Mouse (Mus musculus) testis, postnatal 10 days (tissue): ENCODE measurements around the gene Tenm4.

ENCODE experiments used
- DNase-seq: peaks from one replicate; pipeline ENCODE4 v3.0.0; 2021; ENCODE audit warnings: low spot score

Tenm4 gene

DNA sequence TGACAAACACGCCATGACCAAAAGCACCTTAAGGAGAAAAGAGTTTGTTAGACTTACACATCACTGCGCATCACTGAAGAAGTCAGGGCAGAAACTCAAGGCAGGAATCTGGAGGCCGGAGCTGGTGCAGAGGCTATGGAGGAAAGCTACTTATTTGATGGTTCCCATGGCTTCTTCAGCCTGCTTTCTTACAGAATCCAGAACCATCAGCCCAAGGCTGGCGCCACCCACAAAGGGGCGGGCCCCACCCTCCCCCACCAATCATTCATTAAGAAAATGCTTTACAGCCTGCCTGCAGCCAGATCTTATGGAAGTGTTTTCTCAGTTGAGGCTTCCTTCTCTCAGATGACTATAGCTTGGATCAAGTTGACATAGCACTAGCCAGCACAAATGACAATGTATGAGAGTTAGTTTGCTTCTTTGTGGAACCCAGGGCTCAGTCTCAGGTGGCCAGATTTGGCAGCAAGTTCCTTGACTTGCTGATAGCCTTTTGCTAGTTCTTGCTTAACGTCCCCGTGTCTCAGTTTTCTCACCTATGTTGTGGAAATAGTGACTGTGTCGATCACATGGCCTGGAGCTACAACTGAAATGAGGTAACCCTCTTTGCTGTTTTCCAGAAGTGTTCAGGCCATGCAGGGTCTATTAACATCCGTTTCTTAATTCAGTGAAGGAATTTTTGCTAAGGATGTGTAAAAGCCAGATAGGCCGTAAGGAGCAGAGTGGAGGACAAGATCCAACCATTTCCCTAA, 32.9 kb downstream of the Tenm4 start:
- DNase-seq, result no peak

DNA sequence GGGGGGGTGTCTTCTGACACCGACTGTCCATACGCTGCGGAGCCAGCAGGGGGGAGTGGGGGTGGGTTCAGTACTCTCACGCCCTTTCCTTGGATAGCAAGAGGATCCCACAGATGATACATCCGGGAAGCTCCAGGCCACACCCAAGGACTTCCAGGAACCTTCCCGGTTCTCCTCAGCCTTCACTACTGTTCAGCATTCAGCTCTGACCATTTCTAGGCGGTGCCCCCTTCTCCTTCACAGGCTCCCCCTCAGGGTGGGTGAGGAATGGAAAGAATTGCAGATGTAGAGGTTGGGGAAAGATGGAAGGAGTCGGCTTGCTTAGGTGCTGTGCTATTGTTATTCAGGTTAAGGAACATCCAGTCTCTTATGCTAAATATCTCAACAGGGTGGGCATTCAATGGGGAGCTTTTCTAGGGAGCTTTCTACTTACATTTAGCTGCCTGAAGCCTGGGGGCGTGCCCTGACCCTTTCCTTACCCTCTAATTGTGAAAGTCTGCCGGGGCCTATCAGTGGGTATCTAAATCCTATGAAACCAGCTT, 33.8 kb downstream of the Tenm4 start:
- no peak for DNase-seq

DNA sequence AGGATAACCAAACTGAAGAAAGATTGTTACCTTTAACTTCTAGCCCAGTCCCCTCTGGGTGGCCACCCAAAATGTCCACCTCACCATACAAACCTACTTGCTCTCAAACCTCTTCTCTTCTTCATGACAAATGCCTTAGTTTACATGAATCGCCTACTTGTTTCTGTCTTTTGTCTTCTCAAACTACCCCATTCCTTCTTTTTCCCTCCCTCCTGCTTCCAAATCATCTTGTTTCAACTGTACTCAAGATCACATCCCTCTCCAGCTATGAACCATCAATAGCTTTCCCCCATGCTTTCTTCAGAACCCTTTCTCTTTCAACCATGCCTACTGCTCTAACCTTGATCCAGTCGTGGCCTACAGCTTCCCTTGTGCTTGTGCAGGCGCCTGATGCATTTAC, 36.0 kb downstream of the Tenm4 start:
- peak; percentile 4 for DNase-seq

DNA sequence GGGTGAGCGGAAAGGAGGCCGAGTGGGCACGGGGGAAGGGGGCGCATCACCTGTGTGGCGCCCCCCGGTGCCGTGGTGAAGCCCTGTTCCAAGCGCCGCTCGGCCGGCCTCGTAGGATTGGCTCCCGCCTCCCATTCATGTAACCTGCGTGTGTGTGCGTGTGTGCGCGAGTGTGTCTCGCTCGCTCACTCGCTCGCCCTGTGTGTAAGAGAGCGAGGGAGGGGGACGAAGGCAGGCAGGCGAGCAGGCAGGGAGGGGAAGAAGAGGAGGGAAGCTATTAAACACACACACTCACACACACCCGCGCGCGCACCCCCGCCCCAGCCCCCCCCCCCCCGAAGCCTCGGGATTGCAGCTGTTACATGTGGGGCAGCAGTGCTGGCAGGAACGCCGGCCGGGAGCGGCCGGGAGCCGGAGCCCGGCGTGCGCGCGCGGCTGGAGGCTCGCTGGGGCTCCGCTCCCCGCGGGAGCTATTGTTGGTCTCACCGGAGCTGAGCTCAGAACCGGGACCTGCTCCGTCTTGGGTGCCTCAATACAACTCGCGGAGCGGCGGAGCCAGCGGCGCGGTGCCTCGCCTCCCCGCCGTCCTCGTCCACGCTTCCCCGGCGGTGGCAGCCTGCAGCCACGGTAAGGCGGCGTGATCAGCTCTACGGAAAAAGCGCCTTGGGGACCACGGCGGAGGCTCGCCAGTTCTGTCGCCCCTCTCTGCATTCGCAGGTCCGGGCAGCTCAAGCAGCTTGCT, 38.9 kb downstream of the Tenm4 start:
- DNase-seq, result peak; percentile 52

GRCm38 (mm10) chr7:96210525-96211369, 39.7 kb downstream of the Tenm4 start:
- peak; percentile 66 for DNase-seq

DNA sequence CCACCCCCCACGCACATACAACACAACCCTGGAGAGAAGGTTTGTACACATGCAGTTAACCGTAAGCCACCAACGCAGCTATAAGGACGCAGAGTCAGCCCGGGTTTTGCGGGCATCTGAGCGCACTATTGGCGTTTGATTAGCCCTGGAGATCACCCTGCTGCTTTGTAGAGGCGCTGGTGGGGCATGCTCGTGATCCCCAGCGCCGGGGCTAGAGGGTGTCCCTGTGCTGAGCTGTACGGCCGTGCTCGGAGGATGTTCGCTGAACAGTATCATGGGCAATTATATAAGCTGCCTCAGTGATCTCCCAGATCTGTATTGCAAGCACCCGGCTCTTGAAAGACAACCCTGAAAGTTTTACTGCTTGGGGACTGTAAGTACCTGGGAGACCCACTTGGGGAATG, 40.6 kb downstream of the Tenm4 start:
- DNase-seq, result peak; percentile 41

GRCm38 (mm10) chr7:96212224-96212591, 41.2 kb downstream of the Tenm4 start:
- DNase-seq, result no peak

GRCm38 (mm10) chr7:96212592-96213541, 41.8 kb downstream of the Tenm4 start:
- peak; percentile 77 for DNase-seq

GRCm38 (mm10) chr7:96213741-96214140, 42.7 kb downstream of the Tenm4 start:
- no peak for DNase-seq

GRCm38 (mm10) chr7:96214876-96215275, 43.8 kb downstream of the Tenm4 start:
- DNase-seq, result no peak

DNA sequence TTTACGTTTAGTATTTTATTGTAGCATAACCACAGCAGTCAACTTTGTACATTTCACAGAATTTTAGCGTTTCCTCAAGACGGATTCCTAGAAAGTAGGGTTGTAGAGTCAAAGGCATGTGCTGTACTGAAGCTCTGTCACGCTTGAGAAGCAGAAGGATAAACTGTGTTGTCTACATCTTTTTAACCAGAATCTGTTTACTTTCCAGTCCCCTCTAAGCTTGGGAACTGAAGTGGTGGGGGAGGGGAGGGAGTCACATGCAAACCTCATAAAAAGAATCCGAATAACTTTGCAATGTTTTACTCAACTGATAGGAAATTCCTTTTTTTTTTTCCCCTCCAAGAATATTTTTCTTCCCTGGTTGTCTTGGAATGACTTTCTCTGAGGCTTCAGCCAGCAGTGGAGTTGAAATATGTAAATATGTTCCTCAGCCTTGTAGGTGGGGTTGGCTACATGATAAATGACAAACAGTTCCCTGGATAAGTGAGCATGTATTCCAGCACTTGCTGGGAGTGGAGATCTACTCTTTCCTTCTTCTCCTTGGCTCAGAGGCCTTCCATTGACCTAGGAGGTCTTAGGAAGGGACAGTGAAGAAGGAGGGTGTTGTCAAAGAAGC, 45.0 kb downstream of the Tenm4 start:
- no peak for DNase-seq

DNA sequence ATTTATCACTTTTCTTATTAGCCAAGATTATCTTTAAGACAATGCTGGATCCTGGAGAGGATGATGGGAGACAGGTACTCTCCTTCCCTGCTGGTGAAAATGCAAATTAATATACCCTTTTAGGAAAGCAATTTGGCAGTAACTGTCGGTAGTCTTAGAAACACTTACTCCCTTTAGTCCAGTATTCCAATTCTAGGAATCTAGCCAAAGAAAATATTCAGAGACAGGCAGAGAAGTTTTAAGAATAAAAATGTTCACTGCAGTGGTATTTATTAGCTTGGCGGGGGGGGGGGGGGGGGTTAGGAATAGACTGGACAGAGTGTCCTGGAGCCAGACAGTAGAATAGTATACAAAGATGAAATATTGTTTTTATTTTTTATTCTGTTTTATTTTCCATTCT, 48.3 kb downstream of the Tenm4 start:
- DNase-seq, result no peak

DNA sequence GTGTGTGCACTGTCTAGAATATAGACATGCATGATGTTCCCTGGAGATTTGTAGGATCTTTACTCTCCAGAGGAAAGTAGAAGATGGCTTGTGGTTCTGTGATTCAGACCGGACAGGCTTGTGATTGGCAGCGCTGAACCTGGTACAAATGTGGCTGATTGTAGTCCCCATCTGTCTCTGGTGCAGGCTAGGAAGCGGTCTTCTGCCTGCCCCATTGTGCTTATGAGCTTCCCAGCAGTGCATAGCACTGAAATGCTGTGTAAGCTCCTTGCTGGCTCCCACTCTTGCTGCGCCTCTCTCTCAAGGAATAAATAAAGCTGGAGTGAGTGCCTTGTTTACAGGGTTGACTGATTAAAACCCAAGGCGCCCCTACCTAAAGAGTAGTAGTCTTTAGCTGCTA, 49.6 kb downstream of the Tenm4 start:
- DNase-seq, result no peak

GRCm38 (mm10) chr7:96222569-96222968, 51.5 kb downstream of the Tenm4 start:
- DNase-seq, result no peak

GRCm38 (mm10) chr7:96228562-96229268, 57.7 kb downstream of the Tenm4 start:
- DNase-seq, result no peak

DNA sequence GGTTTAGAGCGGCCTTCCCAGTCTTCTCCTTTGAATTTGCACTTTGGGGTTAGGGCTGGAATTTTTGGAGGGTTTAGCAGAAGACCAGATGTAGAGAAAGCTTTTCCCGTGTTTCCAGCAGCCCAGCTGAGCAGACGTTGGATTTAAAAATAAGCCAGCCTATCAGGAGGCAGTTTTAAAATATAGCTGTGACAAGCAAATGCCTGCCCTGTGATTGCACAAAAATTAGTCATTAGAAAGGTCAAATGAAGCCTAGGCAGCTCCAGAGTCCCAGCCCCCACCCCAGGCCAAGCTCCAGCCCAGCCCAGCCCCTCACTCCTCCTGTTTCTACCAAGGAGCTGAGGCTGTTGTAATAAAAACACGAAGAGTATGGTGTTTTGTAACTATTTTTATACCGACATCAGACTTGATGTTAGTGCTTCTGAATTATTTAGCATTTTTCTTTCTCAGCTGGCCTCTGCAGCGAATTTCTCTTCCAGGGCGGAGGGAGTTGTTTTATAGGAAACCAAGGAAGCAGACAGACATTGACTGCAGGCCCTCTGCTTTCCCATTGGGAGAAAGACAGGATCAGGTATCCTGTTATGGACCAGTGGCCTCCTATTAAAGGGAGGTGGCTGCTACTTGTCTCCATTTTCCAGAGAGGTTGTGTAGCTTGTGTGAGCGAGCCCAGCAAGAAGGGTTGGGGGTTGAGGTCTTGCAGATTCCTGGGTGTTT, 59.1 kb downstream of the Tenm4 start:
- no peak for DNase-seq

- no peak for DNase-seq
These were observed 59.7 kb downstream of the Tenm4 start for GRCm38 (mm10) chr7:96230720-96231241.

DNA sequence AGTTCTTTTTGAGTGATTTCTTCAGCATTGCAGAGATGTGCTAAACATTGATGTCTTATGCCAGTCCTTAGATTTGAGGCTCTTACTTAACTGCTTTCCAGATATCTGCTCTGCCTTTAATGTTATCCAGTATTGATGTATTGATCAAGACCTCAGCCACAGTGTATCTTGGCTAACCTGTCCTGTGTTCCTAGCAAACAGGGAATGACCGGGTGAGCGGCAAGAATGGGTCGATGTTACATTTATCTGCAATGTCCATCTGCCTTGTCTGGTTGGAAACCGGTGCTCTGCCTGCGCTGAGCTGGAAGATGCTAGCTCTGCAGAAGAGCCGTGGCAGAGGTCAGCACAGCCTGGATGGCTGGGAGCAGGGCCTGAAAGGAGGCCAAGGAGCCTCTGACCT, 64.8 kb downstream of the Tenm4 start:
- no peak for DNase-seq

DNA sequence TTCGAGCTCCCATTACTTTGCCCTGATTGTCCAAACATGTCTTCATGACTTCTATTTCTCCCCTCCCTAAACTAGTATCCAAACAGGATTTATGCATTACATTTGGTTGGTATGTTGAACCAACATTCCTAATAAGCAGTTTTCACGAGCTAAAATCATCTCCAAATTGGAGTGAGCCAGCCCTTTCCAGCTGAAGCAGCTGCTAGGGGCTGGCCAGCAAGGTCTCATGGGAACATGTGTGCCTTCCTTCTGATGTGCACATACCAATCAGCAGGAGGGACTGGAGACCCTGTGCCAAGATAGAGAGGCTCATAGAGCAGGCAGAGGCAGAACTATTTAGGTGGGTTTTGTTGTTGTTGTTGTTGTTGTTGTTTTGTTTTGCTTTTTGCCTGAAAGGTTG, 69.6 kb downstream of the Tenm4 start:
- no peak for DNase-seq
